Mouse (Mus musculus) liver, postnatal 0 days (tissue): ENCODE results near the gene Raver2.

Experiments used
- CTCF ChIP-seq: sonication (generic); IDR thresholded peaks from 2 replicates; pipeline ENCODE4 v1.5.1; 2016; ENCODE audit warnings: antibody characterized with exemption, low read depth
- EP300 ChIP-seq: IDR thresholded peaks from 2 replicates; pipeline ENCODE4 v1.6.1; 2016; ENCODE audit warnings: antibody characterized with exemption, low read depth, mild to moderate bottlenecking

DNA sequence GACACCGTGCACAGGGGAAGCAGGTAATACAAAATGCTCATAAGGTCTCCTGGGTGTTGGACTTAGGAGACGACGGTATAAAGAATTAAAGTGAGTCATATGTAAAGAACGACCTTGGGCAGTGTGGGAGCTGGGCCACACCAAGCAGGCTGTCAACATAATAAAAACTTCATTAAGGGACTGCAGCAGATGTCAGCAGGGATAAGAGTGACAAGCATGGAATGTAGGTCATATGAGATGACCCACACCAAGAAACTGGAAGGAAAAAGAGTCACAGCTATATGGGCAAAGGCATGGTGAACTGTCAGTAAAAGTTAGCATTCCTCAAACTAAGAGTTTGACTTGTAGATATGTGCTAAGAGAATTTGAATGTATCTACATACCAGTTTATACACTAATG, 75.6 kb downstream of the Raver2 start:
- TF ChIP-seq CTCF, result no peak
- no peak for TF ChIP-seq EP300
